Mouse (Mus musculus): ENCODE data around the gene 4930402H24Rik. TPM values are rescaled to one million over a fixed set of nuclear protein-coding genes. Genes with fewer than 3 reads are reported as not detected.

Gene 4930402H24Rik
- polyA plus RNA-seq (2015; fragmentation: Nextera tagmentation; extraction: Ambion mirVana): 96.5 and 102 TPM in 2 replicates

DNA sequence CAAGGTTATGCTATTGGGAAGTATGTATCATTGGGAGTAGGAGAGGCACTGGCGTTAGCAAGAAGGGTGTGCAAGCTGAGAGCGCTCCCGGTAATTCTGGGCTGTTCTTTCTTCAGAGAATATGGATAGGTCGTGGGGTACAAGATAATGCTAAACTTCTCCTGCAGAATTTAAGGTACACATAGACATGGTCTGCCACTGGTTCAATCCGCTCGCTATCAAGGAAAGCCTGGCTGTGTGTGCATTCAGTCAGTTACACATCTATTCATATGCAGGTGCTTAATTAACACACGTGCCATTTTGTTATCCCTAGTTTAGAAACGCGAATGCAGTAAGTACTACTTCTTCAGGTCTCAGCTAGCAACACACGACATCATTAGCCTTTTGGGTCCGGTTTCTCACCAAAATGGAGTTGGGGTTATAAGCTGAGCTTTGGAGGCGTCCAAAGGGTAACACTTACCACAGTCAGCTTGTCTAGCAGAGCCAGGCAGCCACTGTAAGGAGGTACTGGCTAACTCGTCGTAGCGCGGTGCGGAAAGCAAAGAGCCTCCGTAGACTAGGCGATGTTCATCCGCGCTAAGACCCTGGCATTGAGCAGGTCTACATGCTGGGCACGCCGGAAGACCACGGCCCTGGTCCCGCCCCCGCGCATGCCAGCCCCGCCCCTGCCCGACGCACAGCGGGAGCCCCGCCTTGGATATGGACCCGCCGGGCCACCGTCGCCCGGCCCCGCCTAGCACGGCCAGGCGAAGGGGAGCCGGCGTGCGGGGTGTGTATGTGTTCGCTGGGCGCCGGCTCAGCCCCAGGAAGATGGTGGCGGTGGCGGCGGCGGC lies at the start of gene 4930402H24Rik, which contains the start of gene Atrn:
4930402H24Rik (minus strand) TSS at position 656 of the 833 bp plus-strand sequence.
Atrn (plus strand) TSS at position 745 of the 833 bp plus-strand sequence.
- H3K4me1 ChIP-seq (replicated peaks): peaks cover 39% of the 10 kb centered on the region
- peak; percentile 98 for ATAC-seq (ENCODE audit: low read depth)
- peak within 1 kb of the TSS; percentile 100 for H3K4me3 ChIP-seq
- peak within 1 kb of the TSS; percentile 98 for H3K9ac ChIP-seq
- 4% methylated on average over 50 of the region's 50 CpGs for WGBS
- no peaks in the 10 kb centered on the region for H3K9me3 ChIP-seq
- no peaks in the 10 kb centered on the region for H3K36me3 ChIP-seq
- no peaks in the 10 kb centered on the region for H3K27me3 ChIP-seq
- H3K27ac ChIP-seq (replicated peaks): peak within 1 kb of the TSS; percentile 90
- H3K4me2 ChIP-seq: peak within 1 kb of the TSS; percentile 87

DNA sequence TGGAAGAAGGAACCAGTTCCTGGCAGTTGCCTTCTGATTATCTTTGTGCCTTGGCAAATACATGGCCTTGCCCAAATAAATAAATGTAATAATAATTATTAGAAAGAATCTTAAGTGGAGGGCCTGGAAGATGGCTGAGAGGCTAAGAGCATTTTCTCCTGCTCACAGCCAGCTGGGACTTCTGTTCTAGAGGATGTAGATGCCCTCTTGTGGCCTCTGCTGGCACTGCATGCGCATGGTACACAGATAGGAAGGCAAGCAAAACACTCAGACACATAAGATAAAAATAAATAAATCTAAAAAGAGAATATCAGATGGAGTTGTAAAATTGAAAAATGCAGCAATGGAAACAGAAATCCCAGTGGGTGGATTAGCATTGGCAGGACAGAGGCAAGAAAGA lies 44.3 kb upstream of the 4930402H24Rik start:
- H3K4me2 ChIP-seq: no peak overlapping the region
- 0% methylated on average over 1 of the region's 1 CpGs for WGBS
- H3K4me1 ChIP-seq (replicated peaks): peaks cover 6% of the 10 kb centered on the region
- peaks cover 26% of the 10 kb centered on the region for H3K36me3 ChIP-seq
- no peaks in the 10 kb centered on the region for H3K27me3 ChIP-seq
- no peaks in the 10 kb centered on the region for H3K9me3 ChIP-seq
- H3K9ac ChIP-seq: no peak overlapping the region
- no peak overlapping the region for H3K27ac ChIP-seq (replicated peaks)
- H3K4me3 ChIP-seq: no peak overlapping the region
- ATAC-seq (ENCODE audit: low read depth): peak; percentile 84

DNA sequence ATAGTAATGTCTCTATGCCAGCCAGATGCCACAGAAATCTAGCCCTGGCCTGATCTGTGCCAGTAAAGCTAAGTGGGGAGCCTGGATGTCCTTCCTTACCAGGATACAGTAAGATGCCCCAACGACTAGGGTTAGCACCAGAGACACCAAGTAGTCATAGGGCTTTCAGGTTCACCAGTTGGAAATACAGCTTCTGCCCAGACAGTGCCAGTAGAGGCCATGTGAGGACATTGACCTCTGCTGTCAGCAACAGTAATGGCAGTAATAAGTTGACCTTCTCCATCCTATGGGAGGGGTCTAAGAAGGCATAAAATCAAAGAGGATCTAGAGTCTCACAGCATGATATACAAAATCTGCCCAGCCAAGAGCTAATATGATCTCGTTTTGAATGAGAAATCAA lies 43.6 kb upstream of the 4930402H24Rik start:
- Histone ChIP-seq H3K27ac (replicated peaks) (no peak overlapping the region), H3K27me3 (no peaks in the 10 kb centered on the region), H3K36me3 (peaks cover 28% of the 10 kb centered on the region), H3K4me1 (replicated peaks) (peaks cover 6% of the 10 kb centered on the region), H3K4me2 (no peak overlapping the region), H3K9ac (no peak overlapping the region), H3K9me3 (no peaks in the 10 kb centered on the region), H3K4me3 (no peak overlapping the region)
- no peak for ATAC-seq (ENCODE audit: low read depth)
- WGBS: 81% methylated on average over 2 of the region's 2 CpGs

DNA sequence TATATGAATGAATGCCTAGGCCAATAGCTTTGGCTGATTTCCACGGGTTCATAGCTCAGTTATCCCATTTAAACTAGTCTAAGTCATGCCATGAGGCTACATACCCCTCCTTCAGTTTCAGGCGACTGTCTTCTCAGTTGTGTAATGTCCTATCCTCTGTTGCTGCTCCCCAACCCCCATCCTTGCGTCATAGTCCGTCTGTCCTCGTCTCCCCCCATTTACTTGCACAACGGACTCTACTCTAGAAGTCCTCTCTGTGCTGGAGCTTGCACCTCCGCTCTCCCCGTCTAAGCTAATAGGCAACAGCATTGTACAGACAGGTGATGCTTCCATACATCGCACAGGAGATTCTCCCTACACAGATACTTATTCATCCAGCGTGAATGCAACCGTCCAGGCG lies 26.7 kb upstream of the 4930402H24Rik start:
- H3K9me3 ChIP-seq: no peaks in the 10 kb centered on the region
- no peak overlapping the region for H3K9ac ChIP-seq
- ATAC-seq (ENCODE audit: low read depth): no peak
- H3K4me3 ChIP-seq: no peak overlapping the region
- no peak overlapping the region for H3K27ac ChIP-seq (replicated peaks)
- 89% methylated on average over 12 of the region's 12 CpGs for WGBS
- peaks cover 9% of the 10 kb centered on the region for H3K36me3 ChIP-seq
- H3K4me2 ChIP-seq: no peak overlapping the region
- H3K4me1 ChIP-seq (replicated peaks): no peaks in the 10 kb centered on the region
- no peaks in the 10 kb centered on the region for H3K27me3 ChIP-seq

DNA sequence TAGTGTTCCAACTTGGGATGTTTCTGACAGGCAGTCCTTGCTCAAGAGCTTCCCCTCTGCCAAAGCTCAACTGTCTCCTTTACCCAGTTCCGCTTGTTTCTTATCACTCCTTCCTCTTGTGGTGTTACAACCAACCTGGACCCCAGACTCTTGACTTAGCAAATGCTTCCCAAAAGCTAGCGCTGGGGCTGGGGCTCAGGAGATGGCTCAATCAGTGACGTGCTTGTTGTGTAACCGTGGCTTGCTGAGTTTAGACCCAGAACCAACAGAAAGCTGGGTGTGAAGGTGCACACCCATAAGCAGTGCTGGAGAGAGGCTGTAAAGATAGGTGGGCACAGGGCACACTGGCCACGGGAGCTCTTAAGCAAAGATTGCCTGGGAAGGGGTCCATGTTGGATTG lies 23.8 kb upstream of the 4930402H24Rik start:
- H3K9me3 ChIP-seq: no peaks in the 10 kb centered on the region
- WGBS: 89% methylated on average over 5 of the region's 5 CpGs
- H3K9ac ChIP-seq: no peak overlapping the region
- no peaks in the 10 kb centered on the region for H3K27me3 ChIP-seq
- H3K4me3 ChIP-seq: no peak overlapping the region
- H3K4me2 ChIP-seq: no peak overlapping the region
- H3K36me3 ChIP-seq: peaks cover 4% of the 10 kb centered on the region; the same call in 1 of the 2 replicates
- no peak for ATAC-seq (ENCODE audit: low read depth)
- no peaks in the 10 kb centered on the region for H3K4me1 ChIP-seq (replicated peaks)
- no peak overlapping the region for H3K27ac ChIP-seq (replicated peaks)

DNA sequence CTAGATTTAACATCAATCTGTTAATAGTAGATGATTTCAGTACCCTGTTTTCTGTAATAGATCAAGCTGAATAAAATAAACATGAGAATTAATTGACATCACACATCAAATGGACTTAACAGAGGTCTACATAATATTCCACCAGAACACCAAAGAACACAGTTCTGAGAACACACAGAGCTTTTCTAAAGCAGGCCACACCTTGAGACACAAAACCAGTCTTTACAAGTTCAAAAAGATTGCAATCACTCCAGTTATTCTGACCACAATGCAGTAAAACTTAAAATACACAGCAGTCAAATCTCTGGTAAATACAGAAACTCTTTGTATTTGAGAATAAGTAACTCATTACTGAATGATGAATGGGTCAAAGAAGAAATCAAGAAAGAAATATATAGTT lies 22.3 kb upstream of the 4930402H24Rik start:
- Histone ChIP-seq H3K36me3 (peaks cover 2% of the 10 kb centered on the region; the same call in 1 of the 2 replicates), H3K4me1 (replicated peaks) (no peaks in the 10 kb centered on the region), H3K4me2 (no peak overlapping the region), H3K27ac (replicated peaks) (no peak overlapping the region), H3K9ac (no peak overlapping the region), H3K9me3 (no peaks in the 10 kb centered on the region), H3K4me3 (no peak overlapping the region), H3K27me3 (no peaks in the 10 kb centered on the region)
- ATAC-seq (ENCODE audit: low read depth): no peak

DNA sequence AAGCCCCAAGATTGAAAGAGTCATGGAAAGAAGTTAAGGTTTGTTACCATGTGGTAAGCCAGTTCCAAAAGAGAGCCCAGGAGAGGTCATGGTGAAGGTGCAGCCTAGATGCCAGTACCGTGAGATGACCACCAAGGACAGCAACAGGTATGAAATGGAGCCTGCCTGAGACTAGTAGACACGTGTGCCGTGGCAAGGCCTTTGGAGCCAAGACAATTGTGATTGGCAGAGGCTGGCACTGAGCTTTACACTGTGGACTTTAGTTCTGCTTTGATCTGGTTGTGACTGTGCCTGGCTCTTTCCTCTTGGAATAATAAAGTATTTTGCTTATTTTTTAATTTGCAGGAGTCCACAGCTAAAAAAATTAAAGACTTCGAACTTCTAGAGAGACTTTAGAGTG lies 21.8 kb upstream of the 4930402H24Rik start:
- Histone ChIP-seq H3K4me1 (replicated peaks) (no peaks in the 10 kb centered on the region), H3K9me3 (no peaks in the 10 kb centered on the region), H3K27me3 (no peaks in the 10 kb centered on the region), H3K9ac (no peak overlapping the region), H3K27ac (replicated peaks) (no peak overlapping the region), H3K4me3 (no peak overlapping the region), H3K36me3 (no peaks in the 10 kb centered on the region), H3K4me2 (no peak overlapping the region)
- WGBS: 92% methylated on average over 4 of the region's 4 CpGs
- no peak for ATAC-seq (ENCODE audit: low read depth)

DNA sequence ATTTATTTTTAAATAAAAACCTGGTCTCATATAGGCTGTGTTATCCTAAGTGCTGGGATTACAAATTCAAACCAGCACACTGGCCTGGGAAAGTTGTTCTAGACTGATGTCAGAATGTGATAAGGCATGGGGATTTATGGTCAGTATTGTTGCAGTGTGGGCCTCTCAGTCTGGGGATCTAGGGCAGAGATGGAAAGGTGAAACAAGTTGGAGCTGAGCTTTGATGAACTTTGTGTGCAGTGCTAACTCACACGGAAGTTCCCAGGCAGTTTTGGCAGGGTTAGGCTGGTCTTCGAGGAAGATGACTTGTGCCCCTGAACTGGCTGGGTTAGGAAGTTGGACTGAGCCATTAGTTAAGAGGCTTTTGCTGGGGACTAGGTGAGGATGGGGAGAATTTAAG lies 18.7 kb upstream of the 4930402H24Rik start:
- Histone ChIP-seq H3K27ac (replicated peaks) (no peak overlapping the region), H3K4me1 (replicated peaks) (no peaks in the 10 kb centered on the region), H3K9ac (no peak overlapping the region), H3K9me3 (no peaks in the 10 kb centered on the region), H3K4me3 (no peak overlapping the region), H3K36me3 (no peaks in the 10 kb centered on the region), H3K27me3 (no peaks in the 10 kb centered on the region), H3K4me2 (no peak overlapping the region)
- 84% methylated on average over 2 of the region's 2 CpGs for WGBS
- no peak for ATAC-seq (ENCODE audit: low read depth)

DNA sequence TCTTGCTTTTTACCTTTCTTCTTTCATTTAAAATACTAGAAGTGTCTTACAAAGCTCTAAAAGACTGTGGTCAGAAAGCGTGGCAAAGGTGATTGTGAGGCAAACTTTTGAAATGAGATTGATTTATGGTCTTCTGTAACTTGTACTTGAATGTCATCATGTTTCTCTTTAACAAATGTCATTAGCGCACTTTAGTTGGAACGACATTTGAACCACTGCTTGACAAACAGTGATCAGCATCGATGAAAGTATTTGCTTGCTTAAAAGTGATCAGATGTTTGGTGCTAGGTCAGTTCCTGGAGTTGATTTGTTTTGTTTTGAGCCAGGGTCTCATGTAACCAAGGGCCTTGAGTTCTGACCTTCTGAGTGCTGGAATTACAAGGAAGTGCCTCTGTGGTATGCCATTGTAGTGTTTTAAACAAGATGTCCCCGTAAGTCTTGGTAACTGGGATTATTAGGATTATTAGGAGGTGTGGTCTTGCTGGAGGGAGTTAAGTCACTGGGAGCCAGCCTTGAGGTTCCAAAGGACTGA lies 12.9 kb upstream of the 4930402H24Rik start:
- H3K4me2 ChIP-seq: no peak overlapping the region
- no peaks in the 10 kb centered on the region for H3K27me3 ChIP-seq
- H3K4me3 ChIP-seq: no peak overlapping the region
- no peak overlapping the region for H3K9ac ChIP-seq
- no peaks in the 10 kb centered on the region for H3K36me3 ChIP-seq
- no peak for ATAC-seq (ENCODE audit: low read depth)
- H3K27ac ChIP-seq (replicated peaks): no peak overlapping the region
- H3K4me1 ChIP-seq (replicated peaks): peaks cover 15% of the 10 kb centered on the region
- WGBS: 67% methylated on average over 5 of the region's 5 CpGs
- H3K9me3 ChIP-seq: no peaks in the 10 kb centered on the region

DNA sequence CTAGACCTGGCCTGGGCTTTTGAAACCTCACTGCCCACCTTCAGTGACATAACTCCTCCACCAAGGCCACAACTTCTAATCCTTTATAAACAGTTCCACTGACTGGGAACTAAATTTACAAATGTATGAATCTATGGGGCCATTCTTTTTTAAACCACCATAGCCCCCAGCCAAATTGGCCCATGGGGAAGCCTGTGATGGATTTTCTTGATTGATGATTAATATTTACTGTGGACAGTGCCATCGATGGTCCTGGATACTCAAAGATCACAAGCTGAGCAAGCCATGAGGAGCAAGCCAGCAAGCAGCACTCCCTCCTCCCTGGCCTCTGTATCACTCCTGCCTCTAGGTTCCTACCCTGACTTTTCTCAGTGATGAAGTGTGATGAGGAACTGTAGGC lies 11.5 kb upstream of the 4930402H24Rik start:
- H3K27me3 ChIP-seq: no peaks in the 10 kb centered on the region
- no peak for ATAC-seq (ENCODE audit: low read depth)
- no peaks in the 10 kb centered on the region for H3K36me3 ChIP-seq
- no peaks in the 10 kb centered on the region for H3K9me3 ChIP-seq
- WGBS: 65% methylated on average over 1 of the region's 1 CpGs
- H3K4me3 ChIP-seq: no peak overlapping the region
- H3K4me1 ChIP-seq (replicated peaks): peaks cover 15% of the 10 kb centered on the region
- H3K9ac ChIP-seq: no peak overlapping the region
- H3K27ac ChIP-seq (replicated peaks): no peak overlapping the region
- H3K4me2 ChIP-seq: no peak overlapping the region

DNA sequence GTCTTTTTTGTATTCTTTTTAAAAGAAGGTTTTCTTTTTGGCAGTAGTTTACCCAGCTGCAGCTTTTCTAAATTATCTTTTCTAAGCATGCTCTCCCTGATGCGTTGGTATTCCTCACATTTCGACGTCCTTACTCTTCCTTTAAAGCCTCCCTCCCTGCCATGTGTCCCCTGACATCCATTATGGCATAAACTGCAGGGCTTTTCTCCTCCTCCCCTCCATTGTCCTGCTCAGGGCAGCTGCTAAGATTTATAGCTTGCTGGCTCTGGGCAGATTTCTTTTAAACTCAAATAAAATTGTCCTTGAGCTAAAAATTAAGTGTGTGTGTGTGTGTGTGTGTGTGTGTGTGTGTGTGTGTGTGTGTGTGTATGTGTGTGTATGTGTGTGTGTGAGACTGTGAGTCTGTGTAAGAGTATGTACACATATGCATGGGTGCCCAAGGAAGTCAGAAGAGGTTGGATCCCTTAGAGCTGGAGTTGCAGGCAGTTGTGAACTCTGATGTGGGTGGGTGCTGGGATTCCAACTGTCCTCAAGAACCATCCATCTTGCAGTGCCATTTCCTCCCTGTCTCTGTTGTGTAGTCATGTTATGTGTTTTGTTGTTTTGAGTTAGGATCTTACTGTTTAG lies 10.4 kb upstream of the 4930402H24Rik start:
- Histone ChIP-seq H3K4me3 (no peak overlapping the region), H3K36me3 (no peaks in the 10 kb centered on the region), H3K9me3 (no peaks in the 10 kb centered on the region), H3K4me1 (replicated peaks) (peaks cover 15% of the 10 kb centered on the region), H3K27ac (replicated peaks) (peak overlapping the region; percentile 52; the same call in 1 of the 2 replicates), H3K4me2 (no peak overlapping the region), H3K9ac (no peak overlapping the region; the same call in 1 of the 2 replicates), H3K27me3 (no peaks in the 10 kb centered on the region)
- peak; percentile 43; the same call in 1 of the 2 replicates for ATAC-seq (ENCODE audit: low read depth)
- 8% methylated on average over 3 of the region's 3 CpGs for WGBS

DNA sequence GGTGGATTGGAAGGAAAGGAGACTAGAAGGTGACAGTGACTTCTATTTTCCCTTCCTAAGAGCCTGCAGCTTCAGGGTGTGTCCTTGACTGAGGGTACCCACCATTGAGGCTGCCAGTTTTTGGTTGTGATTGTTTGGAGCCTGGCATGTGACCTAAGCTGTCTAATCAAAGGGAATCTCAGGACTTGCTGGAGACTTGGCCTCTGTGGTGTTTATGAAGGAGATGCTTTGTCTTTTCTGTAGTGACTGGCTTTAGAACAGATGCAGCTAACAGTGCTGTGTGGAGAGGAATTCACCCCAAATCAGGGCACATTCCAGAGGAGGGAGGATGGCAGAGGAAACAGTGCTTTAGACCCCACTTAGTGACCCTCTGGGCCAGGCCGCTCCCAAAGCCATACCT lies 8.7 kb upstream of the 4930402H24Rik start:
- Histone ChIP-seq H3K4me1 (replicated peaks) (peaks cover 15% of the 10 kb centered on the region), H3K9ac (0 out of 2 replicates have a peak overlapping the region, but pooled peaks have one; percentile 14), H3K4me2 (no peak overlapping the region), H3K36me3 (no peaks in the 10 kb centered on the region), H3K9me3 (no peaks in the 10 kb centered on the region), H3K27me3 (no peaks in the 10 kb centered on the region), H3K27ac (replicated peaks) (no peak overlapping the region; the same call in 1 of the 2 replicates), H3K4me3 (no peak overlapping the region)
- WGBS: 75% methylated on average over 1 of the region's 1 CpGs
- ATAC-seq (ENCODE audit: low read depth): peak; percentile 50; the same call in 1 of the 2 replicates
